Mouse (Mus musculus): Measurements from ENCODE around the gene Unc79.

The Unc79 gene

GRCm38 (mm10) chr12:103042711-103043110 is 94.1 kb downstream of the Unc79 start:
- DNase-seq: no peak

- peak; percentile 14 for DNase-seq
Observed at GRCm38 (mm10) chr12:103044422-103044821, 95.8 kb downstream of the Unc79 start.

DNA sequence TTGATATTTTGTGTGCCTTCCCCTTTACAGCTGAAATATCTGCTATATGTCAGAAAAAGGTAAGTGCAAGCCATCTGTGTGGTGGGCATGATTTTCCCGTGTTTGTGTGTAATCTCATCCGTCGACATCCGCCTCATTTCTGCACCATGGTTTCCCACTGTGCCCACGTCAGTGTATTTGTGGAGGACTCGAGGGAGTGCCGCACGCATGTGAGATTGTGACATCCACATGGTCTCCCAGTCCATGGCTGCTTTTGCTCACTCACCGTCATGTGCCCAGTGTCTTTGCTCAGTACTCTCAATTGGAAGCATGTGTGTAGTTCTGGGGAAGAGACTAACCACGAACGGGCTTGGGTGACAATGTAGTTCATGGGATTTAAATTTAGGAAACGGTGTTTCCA is 101.2 kb downstream of the Unc79 start:
- DNase-seq: no peak

DNA sequence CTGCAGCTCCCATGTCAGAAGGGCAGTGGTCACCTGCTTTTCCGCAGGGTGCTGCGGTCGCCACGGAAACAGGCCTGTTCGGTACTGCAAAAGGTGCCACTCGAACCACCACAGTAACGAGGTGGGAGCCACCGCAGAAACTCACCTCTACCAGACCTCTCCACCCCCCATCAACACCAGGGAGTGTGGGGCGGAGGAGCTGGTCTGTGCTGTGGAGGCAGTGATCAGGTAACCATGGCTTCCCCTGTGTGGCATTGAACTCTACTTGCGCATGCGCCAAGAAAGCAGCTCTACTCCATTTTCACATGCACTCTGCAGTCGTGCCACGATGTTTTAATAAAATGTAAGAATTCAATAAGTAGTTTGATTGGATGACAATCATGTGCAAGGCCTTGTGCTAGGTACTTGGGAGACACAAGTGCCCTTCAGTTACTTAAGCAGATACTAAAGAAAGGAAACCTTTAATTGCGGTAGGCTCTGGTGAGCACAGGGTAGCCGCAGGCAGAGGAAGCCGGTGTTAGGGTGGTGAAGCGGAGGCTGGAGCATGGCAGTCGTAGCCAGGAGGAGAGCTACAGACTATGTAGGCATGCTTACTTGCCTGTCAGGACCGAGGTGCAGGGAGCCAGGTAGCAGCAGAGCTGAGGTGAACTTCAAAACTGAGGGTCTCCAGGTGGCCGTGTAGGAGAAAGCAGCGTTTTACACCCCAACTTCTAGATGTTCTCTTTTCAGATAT is 110.8 kb downstream of the Unc79 start:
- no peak for DNase-seq

GRCm38 (mm10) chr12:103060791-103061190 is 112.1 kb downstream of the Unc79 start:
- no peak for DNase-seq

- no peak for DNase-seq
Observed at GRCm38 (mm10) chr12:103062133-103062532, 113.5 kb downstream of the Unc79 start.

GRCm38 (mm10) chr12:103064944-103065343 is 116.3 kb downstream of the Unc79 start:
- peak; percentile 47 for DNase-seq

DNA sequence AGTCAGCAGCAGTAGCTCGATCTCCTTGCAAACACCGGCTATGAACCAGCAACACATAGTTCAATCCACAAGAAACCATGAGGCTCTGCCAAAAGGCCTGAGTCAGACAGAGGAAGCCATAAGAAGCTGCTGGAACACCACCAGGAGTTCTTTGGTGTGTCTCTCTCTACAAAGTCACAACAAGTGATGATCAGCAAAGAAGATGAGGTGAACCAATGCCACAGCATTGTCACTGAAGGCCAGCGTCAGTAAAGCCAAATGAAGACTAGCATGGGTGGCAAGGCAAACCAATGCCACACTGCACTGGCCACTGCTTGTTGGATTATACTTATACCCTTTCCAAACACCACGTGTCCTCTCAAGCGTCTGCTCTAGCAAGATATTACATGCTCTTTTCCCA is 119.5 kb downstream of the Unc79 start:
- no peak for DNase-seq

GRCm38 (mm10) chr12:103069565-103069964 is 120.9 kb downstream of the Unc79 start:
- DNase-seq: no peak

DNA sequence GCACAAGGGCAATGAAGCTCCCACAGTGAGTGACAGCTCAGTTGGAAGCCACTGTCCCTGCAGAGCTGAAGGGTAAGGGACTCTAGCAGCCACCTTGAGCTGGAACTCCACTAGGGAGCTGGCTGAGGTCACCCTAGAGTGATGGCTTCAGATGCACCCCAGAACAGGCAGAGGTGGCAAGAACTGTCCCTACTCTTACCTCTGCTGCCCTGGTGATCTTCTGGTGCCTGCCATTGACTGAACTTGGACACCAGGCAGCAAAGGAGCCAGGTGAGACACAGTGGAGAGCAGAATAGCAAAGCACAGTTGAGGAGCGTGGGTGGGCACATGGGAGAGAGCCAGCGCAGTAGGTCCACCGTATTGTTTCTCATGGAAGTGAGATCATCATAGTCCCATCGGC is 125.3 kb downstream of the Unc79 start:
- DNase-seq: no peak

DNA sequence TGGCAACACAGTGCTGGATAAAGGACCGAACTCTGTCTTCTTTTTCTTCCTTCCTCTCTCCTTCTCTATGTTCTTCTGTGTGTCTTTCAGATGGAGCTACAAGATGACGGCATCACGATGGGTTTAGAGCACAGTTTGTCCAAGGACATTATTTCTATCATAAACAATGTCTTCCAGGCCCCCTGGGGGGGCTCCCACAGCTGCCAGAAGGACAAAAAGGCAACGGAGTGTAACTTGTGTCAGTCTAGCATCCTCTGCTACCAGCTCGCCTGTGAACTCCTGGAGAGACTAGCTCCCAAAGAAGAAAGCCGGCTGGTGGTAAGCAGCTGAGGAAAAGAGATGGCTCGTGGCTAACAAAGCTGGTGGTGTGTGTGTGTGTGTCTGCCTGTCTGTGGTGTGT is 130.1 kb downstream of the Unc79 start:
- no peak for DNase-seq

DNA sequence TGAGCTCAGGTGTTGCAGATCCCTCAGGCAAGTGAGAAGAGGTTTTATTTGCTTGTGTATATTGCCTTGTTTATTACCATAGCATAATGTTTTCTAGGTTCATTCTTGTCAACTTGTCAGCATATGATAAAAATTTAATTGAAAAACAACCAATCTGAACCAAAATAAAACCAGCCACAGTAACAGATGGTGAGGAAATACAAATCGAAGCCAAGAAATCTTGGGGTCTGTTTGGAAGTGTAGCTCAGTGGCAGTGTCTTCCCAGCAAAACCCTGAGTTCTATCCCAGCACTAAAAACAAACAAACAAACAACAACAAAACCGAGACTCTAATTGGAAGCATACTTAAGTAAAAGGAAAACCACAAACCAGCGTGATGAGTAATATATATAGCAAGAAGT is 131.4 kb downstream of the Unc79 start:
- DNase-seq: no peak

- no peak for DNase-seq
Observed at GRCm38 (mm10) chr12:103091831-103092230, 143.2 kb downstream of the Unc79 start.

DNA sequence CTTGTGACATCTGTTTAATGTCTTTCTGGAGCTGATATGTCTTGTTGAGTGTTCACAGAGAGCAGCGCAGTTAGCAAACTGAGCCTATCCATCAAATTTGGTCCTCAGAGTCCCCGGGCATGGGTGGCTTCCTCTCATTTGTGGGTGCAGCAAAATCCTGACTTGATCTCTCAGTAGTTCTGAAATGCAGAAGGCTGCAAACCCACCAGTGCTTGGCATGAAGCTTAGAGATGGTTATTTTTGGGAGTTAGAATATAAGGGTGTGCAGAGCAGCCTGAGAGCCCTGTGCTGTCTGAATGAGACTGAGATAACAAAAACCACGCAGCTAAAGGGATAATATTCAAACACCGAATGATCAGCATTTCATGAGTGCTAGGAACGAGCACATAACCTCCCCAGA is 146.5 kb downstream of the Unc79 start:
- DNase-seq: no peak

- no peak for DNase-seq
Observed at GRCm38 (mm10) chr12:103099185-103099584, 150.5 kb downstream of the Unc79 start.

DNA sequence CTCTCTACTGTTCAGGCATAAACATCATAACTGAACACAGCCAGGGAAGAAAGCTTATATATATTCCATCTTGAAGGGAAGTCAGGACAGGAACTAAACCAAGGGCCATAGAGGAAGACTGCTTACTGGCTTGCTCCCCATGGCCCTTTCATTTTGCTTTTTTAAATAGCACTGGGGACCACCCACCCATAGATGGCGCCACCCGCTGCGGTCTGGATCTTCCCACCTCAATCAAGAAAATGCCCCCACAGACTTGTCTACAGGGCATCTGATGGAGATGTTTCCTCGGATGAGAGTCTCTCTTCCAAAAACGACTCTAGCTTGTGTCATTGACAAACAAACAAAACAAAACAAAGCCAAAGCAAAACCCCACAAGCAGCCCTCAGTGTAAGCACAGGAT is 151.4 kb downstream of the Unc79 start:
- DNase-seq: no peak

GRCm38 (mm10) chr12:103103041-103103440 is 154.4 kb downstream of the Unc79 start:
- no peak for DNase-seq

GRCm38 (mm10) chr12:103103601-103104000 is 154.9 kb downstream of the Unc79 start:
- no peak for DNase-seq

GRCm38 (mm10) chr12:103109301-103109700 is 160.6 kb downstream of the Unc79 start:
- no peak for DNase-seq

DNA sequence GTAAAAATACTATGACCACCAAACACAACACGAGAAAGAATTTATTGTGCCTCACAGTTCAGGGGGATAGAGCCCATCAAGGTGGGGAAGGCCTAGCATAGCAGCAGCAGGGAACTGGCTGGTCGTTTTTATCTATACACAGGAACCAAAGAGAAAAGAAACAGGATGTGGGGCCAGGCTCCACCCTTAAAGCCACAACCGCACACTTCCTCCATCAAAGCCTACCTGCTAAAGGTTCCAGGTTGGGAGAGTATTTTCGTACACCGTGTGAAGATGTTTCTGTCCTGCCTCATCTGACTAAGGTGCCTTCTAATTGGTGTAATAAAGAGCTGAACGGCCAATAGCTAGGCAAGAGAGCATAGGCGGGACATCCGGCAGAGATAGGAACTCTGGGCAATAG is 168.0 kb downstream of the Unc79 start:
- no peak for DNase-seq

- DNase-seq: peak; percentile 62
Observed at GRCm38 (mm10) chr12:103117517-103118193, 169.0 kb downstream of the Unc79 start.

DNA sequence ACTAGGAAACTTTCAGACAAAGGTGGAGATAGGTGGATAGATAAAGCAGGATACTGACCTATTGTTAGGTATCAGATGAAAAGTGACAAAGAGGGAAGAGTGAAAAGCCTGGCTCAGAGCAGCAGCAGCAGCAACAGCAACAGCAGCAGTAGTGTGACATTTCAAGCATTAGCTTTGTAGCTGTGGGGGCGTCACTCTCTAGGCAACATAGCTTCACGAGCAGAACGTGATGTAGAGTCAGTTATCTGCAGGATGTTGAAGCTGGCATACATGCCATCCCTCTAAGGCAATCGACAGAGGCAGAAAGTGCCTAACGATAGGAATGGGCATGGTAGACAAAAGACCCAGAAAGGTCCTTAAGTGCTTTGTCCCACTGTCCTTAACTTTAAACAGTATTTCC is 173.3 kb downstream of the Unc79 start:
- DNase-seq: no peak

DNA sequence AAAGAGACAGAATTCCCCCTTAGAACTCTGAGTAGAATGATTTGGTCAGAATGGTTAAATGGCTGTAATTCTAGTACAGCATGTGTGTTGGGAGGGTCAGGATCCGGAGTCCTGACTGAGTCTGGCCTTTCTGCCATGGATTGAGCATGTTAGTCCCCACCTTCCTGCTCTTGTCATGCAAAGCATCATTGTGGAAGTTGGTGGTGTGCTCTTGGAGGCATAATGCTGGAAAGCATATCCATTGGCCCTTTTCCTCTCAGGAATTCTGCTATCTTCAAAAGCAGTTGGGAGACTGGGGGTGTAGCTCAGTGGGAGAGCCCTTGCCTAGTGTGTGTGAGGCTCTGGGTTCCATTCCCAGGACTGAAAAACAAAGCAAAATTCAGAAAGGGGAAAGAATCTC is 175.2 kb downstream of the Unc79 start:
- DNase-seq: no peak

DNA sequence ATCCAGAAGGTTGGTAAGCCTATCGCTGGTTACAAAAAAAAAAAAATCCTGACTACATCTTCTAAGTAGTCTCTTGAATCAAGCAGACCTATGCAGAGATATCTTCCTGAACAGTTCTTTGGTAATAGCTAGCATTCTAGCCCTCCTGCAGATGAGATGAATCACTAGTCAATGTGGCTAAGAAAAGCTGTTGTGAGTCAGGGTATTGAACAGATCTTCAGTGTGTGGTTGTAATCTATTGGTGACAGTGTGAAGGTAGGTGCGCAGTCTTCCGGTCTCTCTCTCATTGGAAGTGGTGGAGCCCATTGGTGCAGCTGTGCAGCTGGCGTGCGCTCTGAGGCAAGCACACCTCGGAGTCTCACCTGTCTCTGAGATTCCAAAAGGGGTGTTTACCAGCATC is 180.3 kb downstream of the Unc79 start:
- DNase-seq: no peak
